ENCODE assay signal across 1 mouse cellular context in the genomic region with DNA sequence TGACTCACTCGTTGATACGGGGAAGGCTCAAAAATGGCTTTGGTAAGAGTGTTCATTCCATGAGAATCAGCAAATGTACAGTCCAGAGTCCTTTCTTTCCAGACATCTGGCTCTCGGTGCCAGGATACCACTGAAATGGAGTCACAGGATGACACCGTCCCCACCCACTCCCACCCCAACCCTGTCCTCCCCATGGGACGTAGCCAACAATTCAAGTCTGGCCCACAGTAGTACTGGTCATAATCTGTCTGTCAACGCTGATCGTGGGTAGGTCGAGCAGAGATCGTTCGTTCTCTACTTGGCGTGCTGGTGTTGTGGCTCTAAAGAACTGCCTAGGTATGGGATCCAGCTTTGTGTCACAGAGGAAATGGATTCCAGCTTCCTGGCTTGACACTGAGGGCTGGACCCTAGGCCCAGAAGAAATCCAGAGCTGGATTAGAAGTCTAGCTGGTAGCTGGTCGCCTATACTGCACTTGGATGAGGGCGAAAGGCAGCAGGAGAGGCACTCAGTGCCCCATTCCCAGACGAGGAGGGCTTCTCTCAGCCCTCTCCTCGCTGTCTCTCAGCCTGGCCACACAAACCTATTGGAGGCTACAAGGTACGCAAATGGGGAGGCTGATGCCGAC.
TF ChIP-seq lines count a peak whose summit lies in the region.

No protein-coding gene starts in this region.

TF ChIP-seq in CH12.LX, 34 proteins besides CTCF, POLR2A, EP300 and RAD21 (continued from another document):
- no peak for TF ChIP-seq MAZ (IDR thresholded peaks at IDR 0.05; ENCODE audit: low read depth, low read length)
- no peak for TF ChIP-seq PAX5 (IDR thresholded peaks at IDR 0.05; ENCODE audit: low read length)
- TF ChIP-seq MAX (IDR thresholded peaks at IDR 0.05; ENCODE audit: low read length): no peak
- TF ChIP-seq ZC3H11A (IDR thresholded peaks at IDR 0.05; ENCODE audit: low read depth, low read length): no peak
- no peak for TF ChIP-seq POLR2AphosphoS2 (IDR thresholded peaks at IDR 0.05; ENCODE audit: low read depth, low read length)
- no peak for TF ChIP-seq KAT2A (IDR thresholded peaks at IDR 0.05; ENCODE audit: insufficient replicate concordance, low read length)
- no peak for TF ChIP-seq GABPA (IDR thresholded peaks at IDR 0.05; ENCODE audit: insufficient replicate concordance, low read depth, low read length)
- no peak for TF ChIP-seq JUND (conservative IDR thresholded peaks at IDR 0.05; ENCODE audit: low read depth, low read length)
- TF ChIP-seq ZNF384 (IDR thresholded peaks at IDR 0.05; ENCODE audit: low read depth, low read length): no peak
- no peak for TF ChIP-seq ETS1 (conservative IDR thresholded peaks at IDR 0.05; ENCODE audit: low read depth, low read length)
- no peak for TF ChIP-seq RCOR1 (conservative IDR thresholded peaks at IDR 0.05; ENCODE audit: low read depth, low read length)
- TF ChIP-seq TBP (conservative IDR thresholded peaks at IDR 0.05; ENCODE audit: low read depth, low read length): no peak
